Mouse (Mus musculus) thymus, postnatal 25 days (tissue): Measurements from ENCODE around the gene Gprc5d.

Source experiments
- DNase-seq: peaks from one replicate; pipeline ENCODE4 v3.0.0; 2022

Gene Gprc5d

DNA sequence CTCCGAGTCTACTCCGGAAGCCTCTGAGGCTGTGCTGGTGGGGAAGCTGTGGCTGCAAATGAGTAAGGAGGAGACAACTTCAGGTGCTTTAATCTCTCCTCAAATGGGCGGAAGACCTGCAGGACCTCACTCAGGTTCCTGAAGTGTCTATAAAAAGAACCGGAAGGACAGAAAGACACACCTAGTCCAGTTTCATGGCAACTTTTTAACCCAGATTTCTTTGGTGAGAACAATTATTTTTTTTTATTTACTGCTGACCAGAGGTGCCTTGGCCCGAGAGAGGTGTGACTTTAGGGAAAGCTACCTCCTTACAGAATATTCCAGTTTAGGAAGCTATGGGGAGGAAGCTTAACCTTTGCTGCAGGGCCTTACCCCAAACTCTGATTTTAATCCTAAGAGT, at the start of gene Gprc5d:
Gprc5d (minus strand) TSS at position 101 of the 400 bp plus-strand sequence.
- DNase-seq = no peak

DNA sequence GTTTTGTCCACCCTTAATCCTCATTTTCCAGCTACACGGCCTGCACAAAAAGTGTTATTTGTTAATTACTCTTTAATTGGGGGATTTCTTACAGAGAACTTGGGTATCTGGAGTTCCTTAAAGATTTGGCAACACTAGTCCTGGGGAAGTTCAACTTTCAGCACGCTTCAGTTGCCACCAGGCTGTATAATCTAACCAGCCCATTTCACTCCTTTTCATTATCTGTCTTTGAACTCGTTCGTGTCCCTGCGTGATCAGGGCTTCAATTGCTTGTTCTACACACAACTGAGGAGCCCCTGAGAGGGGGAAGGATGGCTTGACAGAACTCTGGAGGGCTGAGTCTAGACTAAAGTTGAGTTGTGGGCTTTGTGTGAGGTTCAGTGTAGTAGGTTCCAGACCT, 48.6 kb upstream of the Gprc5d start:
- no peak for DNase-seq

DNA sequence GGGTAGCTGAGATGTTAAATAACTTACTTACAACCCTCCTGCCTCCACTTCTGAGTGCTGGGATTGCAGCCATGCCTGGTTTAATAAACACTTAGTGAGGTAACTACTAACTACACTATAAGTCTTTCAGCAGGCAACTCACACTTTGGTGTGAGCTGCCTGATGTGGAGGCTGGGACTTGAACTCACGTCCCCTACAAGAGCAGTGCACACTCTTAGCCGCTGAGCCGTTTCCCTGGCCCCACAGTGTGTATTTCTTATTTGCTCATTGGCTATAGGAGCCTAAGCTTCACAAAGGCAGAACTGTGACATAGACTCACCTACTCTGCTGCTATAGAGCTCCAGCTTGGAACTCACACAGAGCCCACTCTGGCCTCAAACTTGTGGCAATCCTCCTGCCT, 48.2 kb upstream of the Gprc5d start:
- DNase-seq = no peak

DNA sequence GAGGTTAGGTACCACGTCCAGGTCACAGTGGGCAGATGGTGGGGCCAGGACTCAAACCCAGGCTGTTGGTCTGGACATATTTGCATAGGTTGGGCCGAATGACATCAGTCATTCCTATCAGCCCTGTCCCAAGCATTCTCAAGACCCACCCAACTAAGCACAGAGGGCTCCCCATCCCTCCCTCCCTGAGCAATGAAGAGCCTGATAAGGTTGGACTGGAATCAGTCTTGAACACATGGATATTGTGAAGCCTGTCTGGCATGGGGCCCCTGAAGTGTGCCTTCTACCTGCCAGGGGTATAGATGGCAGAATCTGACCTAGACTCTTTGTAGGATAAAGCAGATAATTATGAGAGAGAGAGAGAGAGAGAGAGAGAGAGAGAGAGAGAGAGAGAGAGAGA, 47.6 kb upstream of the Gprc5d start:
- DNase-seq = no peak

DNA sequence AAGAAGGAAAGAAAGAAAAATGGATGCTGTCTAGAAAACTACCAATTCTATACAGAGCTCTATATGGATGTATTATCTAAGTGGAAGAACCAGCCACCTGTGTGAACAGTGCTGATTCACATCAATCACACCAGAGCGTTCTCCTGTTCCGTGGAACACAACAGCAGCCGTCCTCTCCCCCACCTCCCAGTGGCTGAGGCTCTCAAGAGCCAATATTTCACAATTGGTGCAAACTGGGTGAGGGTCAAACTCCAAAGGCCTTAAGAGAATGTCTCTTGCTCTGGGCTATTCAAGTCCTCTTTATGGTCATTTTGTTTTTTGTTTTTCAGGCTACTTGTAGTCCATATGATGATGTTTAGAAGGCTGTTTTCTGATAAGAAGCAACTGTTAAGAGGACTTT, 47.1 kb upstream of the Gprc5d start:
- no peak for DNase-seq

DNA sequence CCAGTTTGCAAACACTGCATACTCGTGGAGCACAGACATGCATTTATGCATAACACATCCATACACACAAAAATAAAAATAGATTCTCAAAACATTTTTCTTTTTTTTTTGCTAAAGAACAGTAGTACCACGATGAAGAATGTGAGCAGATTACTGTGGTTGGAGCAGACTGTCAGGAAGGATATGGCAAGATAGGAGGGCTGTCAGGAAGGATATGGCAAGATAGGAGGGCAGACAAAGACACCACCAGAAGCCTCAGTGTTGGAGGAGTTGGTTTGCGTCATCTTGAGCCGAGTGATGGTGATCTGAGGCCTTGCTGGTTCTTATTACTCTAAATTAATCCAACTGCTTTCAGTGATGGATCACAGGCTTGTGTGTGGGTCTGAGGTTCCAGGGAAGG, 44.8 kb upstream of the Gprc5d start:
- DNase-seq = no peak

DNA sequence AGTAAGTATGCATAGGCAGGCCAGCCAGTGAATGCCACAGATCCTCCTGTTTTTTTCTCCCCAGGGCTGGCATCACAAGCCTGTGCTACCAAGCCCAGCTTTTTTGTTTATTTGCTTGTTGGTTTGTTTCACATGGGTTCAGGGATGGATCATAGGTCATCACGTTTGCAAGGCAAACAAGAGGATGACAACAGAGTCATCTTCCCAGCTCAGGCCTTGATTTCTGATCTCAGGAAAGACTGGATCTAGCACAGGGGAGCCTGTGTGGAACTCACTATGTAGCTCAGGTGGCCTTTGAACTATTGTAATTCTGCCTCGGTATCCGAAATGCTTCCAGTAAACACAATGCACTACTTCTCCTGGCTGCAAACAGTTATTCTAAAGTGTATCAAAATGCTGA, 44.2 kb upstream of the Gprc5d start:
- no peak for DNase-seq

DNA sequence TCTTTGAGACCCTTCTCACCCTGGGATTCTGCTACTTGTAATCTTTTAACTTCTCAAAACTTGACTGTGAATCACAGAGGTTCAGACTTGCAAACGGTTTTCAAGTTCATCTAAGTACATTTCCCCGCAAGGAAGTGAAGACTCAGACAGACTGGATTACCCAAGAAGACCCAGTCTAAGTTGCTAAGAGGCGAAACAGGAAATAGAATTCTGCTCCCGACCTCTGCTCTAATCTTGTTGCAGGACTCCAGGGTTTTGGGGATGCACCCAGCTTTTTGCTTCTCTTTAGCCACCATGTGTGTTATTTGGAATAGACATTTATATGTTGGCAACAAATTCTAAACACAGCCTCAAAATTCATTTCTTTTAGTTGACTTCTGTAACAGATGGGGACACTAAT, 43.3 kb upstream of the Gprc5d start:
- DNase-seq = no peak

DNA sequence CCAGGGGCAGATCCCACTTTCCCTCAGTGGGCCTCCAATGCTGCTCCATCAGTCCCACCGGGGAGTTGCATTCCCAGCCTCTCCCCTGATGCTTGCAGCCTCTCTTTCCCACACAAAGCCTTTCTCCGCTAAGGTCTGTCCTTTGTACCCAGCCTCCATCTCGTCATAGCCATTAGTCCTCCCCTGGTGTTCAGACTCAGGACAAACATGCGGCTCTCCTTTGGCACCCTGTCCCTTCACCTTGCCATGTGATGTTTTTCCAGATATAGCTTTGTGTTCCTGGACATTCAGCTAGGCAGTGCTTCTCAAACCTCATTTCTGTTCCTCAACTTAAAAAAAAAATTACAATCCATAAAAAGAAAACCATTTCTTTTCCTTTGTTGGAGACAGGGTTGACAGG, 40.4 kb upstream of the Gprc5d start:
- DNase-seq = no peak

DNA sequence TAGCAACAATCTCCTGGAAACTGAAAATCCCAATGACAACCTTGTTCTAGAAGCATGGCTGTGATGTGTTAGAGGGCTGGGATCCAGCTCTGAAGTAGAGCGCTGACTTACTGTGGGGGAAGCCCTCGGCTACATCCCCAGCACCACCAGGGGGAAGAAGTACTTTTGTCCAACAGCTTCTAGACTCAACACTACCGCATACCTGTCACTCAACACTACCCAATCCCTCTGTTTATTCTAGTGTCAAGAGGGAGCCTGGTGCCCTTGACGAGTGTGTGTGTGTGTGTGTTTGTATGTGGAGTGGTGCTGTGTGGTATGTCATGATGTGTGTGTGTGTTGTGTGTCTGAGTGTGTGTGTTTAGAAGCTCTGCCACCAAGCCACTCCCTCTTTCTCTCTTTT, 39.4 kb upstream of the Gprc5d start:
- DNase-seq = no peak

DNA sequence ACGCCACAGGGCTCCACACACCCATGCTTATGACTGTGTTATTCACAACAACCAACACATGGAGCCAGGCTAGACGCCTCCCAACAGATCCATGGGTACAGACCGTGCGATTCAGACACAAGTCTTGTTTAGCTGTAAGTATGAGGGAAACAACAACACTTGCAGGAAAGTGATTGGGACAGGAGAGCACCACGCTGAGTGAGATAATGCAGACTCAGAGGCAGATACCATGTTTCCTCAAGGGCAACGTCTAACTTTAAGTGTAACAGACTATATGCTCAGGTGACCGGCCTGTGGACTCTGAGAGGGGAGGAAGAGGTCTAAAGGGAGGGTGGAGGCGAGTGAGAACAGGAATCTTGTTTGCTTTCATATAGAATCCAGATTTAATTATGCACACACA, 38.5 kb upstream of the Gprc5d start:
- no peak for DNase-seq

DNA sequence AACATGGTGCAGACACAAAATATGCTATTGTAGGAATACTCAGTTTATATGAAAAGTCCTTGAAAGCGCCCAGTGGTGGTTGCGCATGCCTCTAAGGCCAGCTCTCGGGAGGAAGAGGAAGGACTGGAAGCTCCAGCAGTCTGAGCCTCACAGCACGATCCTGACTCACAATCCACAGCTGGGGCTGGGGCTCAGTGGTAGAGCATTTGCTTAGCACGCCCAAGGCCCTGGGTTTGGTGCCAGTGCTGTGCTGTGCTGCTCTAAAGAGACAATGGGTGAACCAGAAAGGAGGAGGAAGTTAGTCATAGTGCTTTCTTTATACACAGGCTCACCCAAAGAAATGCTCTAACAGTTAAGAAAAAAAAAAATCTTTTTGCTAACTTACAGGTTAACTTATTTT, 35.6 kb upstream of the Gprc5d start:
- DNase-seq = no peak

DNA sequence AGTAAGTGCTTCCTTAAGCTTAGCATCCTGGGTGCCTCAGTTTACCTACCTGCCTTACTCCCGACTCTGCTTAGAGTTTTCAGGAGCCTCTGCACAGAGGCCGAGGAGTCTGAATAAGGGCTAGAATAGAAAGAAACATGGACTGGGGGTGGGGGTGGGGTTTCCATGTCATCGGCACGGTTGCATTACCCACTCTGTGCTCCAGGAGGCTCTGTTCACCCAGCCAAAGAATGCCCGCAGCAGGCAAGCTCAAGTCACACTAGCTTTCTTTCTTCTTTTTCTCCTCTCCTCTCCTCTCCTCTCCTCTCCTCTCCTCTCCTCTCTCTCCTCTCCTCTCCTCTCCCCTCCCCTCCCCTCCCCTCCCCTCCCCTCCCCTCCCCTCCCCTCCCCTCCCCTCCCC, 32.2 kb upstream of the Gprc5d start:
- peak; percentile 28 for DNase-seq

DNA sequence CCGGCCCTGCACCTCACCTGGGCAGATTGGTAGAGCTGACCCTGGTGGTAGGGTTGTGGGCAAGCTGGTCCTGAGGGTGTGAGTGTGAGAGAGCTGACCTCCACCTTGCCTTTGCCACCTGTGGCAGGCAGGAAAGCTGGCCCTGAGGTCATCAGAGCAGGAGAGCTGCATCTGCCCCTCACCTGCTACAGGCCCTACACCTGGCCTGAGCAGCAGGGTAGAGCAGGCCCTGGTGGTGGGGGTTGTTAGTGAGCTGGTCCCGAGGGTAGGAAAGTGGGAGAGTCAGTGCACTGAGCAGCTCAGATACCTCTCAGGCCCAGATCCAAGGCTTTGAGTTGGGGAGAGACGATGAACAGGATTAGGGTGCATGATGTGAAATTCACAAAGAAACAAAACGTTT, 31.6 kb upstream of the Gprc5d start:
- no peak for DNase-seq

DNA sequence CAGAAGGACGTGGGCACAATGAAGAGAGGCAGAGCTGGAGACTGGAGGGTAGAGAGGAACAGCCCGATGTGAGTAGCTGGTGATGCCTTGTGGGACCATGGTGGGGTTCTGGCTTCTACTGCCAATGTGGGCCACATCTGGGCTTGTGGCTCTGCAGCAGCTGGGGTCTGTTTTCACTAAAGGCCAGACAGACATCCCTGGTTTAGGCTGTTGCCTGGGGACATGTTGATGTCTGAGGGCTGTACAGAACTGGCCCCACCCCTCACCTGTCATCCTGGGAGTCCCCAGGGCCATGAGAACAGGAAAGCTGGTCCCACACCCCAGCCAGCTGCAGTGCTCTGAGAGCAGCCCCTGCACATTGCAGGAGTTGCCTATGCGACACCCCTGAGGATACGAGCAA, 31.1 kb upstream of the Gprc5d start:
- no peak for DNase-seq

DNA sequence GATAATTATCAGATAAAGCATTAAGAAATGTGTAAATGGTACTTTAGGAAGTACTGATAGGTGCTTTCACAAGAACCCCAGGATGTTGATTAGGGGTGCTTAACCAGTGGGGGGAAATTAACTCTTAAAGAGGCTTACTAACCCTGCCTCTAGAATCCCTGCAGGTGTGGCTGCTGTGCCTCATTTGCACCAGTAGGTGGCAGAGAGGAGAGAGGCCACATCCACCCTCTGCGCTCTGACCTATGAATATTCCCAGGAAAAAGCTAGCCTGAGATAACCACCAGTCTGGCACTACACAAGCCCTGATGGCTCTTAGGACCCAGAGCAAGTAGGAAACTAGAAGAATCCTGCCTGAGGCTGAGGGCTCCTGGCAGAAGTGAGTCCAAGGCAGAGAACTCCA, 30.4 kb upstream of the Gprc5d start:
- peak; percentile 41 for DNase-seq

DNA sequence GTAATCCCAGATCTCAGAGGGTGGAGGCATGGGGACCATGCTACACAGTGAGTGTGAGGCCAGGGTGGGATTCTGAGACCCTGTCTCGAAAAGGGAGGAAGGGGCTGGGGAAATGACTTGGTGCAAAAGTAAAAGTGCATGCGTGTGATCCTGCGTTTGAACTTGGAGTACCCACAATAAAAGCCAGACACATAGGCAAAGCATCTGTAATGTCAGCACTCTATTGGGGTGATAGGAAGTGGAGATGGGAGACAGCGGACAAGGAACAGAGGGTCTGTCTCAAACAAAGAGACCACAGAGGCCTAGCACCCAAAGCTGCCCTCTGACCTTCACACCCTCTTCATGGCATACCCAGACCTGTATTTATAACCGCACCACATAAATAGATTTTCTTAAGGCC, 27.9 kb upstream of the Gprc5d start:
- no peak for DNase-seq

DNA sequence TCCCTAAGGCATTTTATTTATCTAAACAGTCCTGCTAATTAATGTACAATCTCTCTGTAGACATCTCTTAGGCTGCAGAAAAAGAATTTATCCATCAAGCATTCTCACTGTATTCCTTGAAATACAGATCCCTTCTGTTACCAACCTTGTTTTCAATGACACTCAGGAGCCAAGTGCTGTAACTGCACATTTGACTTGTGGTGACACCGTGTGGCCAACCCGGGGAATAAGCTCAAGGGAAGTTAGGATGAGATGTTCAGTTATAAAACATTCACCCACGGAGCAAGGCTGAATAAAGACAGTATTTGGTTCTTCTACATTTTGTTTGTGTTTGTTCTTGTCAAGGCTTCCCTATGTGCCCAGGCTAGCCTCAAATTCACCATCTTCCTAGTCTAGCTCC, 26.4 kb upstream of the Gprc5d start:
- peak; percentile 9 for DNase-seq

DNA sequence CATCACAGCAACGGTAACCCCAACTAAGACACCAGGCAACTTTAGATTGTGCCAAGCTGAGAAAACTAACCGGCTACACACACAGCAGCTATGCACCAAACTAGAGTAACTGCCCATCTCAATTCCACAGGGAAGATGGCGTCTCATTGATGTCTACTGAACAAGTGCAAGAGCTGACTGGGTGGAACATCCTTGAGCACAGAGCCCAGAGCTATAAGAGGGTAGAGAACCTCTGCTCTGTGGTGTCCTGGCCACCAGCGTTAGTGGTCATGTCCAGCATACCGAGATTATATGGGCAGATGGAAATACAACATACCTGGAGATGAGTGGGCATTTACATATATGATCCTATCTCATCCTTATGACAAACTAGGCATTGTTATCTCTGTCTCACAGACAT, 25.1 kb upstream of the Gprc5d start:
- no peak for DNase-seq

DNA sequence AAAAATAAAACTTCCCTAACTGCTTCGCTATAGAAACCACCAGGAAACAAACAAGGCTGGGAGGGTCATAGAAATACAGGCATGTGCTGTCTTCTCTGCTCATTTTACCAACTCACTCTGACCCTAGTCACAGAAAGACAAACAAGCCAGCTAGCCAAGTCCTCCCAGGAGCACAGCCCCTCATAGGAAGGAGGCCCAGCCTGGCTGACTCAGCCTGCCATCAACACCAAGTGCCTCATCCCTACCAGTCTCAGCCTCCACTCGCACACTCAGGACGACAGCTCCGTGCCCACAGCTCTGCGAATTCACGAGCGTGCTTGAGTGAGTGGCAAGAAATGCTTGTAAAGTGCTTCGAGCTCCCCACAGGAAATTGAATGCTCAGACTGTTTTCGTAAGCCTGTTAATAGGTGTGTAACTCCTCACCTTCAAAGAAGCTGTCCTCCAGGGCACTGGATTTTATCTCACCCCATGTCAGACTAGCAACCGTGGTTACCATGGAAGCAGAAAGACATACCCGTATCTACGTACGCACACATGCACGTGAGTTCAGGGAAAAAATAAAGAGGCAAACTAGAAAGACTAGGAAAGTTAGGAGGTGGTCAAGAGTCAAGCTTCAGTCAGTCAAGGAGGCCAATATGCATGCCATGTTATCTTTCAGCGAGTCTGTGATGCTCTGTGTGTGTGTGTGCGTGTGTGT, 23.5 kb upstream of the Gprc5d start:
- no peak for DNase-seq

DNA sequence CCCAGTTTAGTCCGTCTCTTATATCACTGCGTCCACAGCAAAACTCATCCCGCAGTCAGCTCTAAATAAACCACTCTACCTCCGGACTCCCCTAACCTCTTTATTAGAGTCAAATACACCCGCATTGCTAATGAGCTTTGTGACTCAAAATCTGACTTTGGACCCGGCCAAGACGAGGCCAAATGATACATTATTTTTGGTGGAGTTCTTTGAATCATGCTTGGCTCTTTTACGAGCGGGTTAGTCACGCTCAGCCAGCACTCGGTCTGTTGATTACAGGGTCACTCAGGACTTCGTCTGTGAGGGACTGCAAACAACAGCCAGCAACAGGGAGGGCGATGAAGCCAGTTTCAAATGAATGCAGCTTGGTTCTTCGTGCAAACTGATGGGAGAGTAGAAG, 20.7 kb upstream of the Gprc5d start:
- DNase-seq = no peak

DNA sequence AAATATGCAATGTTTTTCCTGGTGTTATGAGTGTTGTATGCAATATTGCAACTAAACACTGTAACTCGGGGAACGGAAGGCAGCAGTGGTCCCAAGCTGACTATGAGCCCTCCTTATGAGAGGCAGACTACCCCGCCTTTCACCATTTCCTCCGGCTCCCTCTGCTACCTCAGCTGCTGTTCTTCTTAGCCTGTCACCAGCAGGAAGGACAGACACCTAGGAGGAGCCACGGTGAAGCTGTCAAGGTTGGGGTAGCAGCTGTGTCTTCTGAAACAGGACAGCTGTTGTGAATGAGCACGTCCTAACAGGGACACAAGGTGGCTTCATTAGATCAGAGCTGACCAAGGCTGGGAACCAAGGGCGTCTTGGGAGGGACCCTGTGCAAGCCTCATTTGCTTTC, 20.1 kb upstream of the Gprc5d start:
- no peak for DNase-seq

DNA sequence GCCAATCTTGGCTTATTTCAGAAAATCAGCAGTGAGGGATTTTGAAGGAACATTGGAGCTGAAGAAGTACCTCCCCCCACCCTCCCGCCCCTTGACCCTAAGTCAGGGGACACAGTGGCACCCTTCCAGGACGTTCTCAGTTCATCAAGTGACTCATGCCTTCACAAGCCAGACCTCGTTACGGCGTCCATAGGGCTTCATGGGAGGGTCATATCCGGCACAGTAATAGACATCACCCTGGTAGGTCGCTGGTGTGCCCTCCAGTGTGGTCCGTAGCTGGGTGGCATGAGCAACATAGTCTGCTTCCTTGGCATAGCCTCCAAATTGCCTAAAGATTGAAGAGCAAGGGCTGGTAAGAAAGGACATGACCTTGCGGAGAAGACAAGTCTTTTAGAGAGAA, 19.7 kb upstream of the Gprc5d start:
- DNase-seq = no peak

DNA sequence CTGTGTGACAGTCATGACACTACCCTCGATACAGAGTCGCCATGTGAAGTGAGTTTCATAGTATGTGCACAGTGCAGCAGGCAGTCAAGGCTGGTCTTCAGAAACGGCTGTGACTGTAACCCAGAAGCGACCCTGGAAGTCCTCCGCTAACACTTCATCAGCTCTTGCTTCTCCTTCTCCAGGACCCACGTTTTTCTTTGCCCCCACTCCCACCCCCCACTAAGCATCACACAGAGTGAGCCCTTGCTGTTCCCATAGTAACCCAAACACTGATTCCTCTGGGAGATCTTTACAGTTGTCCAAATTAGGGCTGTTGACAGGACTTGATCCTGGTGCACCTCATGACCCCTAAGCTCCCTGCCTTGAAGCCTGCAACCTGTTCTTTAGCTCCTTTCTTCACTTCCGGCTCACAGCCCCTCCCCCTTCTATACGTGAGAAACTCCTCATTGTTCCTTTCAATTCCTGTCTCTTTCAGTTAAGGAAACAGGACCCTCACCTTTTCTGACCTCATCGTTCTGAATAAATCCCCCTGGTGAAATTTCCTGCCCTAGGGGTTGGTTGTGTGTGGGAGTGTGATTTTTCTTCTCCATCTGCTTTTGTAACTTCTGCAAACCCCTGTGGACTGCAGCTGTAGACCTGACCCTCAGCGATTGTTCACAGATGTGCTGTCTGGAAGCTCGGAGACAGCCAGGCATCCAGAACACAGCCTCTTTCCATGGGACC, 18.5 kb upstream of the Gprc5d start:
- DNase-seq = no peak

DNA sequence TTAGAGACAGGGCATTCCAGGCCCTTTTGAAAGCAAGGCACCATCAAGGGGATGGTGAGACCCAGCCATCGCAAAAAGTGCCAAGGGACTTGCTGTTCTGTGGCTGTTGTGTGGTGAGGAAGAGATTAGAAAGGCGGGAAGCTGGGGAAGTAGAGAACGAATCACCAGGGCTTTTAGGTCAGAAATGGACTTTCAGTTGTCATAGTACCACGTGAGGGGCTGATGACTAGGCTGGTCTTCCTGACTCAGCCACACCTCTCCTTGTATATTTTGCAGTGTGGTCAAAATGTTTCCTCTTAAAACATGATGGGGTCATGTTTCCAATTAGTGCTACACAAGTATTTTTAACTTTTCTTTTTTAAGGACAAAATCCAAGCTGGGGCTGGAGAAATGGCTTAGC, 17.7 kb upstream of the Gprc5d start:
- no peak for DNase-seq
